Mouse (Mus musculus): ENCODE results near the gene Gm17387. TPM values are rescaled to one million over a fixed set of nuclear protein-coding genes. Genes with fewer than 3 reads are reported as not detected.

The Gm17387 gene
- not detected for total RNA-seq (2023)

DNA sequence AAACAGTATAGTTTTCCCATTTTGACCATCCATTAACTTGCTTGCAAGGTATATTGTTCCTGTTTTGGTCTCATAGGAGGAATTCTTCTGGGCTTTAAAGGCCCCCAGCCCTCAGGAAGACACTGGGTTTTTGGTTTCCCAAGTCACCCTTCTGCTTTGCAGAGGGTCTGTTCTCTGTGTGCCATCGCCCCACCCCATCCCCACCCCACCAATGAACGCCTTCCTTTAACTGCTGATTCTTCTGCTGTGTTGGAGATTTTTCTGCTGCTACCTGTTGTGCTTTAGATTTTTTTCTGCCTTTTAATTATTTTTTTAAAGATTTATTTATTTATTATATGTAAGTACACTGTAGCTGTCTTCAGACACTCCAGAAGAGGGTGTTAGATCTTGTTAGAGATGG is at the start of gene Gm17387:
Gm17387 (plus strand) TSS at position 301 of the 400 bp plus-strand sequence.

DNA sequence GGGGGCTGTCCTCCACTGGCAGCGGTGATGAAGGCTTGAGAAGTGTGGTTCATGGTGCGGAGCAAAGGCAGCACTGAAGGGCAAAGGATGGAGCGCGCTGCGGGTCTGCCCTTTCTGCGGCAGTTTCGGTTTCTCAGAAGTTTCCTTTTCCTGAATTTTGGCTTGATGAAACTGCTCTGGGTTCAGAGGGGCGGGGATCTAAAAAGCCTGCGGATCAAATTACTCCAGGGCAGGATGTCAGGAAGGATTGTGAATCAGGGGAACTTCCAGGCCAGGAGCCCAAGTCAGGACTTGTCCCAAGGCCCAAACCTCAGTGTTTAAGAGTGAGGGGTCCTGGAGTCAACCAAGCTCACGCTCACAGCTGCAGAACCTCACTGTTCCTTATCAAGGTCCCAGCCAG is 18.3 kb upstream of the Gm17387 start, which contains the start of gene Ifitm3:
Ifitm3 (minus strand) TSS at position 178 of the 400 bp plus-strand sequence.

DNA sequence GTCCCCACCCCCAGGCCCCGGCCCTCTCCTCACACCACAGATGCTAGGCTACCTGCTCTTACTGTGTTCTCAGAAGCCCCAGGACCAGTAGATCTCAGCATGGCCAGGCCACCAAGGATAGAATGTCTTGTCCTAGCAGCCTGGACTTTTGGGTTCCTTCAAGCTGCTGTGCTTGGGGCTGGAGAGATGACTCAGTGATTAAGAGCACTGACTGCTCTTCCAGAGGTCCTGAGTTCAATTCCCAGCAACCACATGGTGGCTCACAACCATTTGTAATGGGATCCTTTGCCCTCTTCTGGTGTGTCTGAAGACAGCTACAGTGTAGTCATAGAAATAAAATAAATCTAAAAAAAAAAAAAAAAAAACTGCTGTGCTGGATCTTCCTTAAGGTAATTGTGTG is 11.1 kb upstream of the Gm17387 start, which contains the start of gene Ifitm6:
Ifitm6 (minus strand) TSS at position 101 of the 400 bp plus-strand sequence.

DNA sequence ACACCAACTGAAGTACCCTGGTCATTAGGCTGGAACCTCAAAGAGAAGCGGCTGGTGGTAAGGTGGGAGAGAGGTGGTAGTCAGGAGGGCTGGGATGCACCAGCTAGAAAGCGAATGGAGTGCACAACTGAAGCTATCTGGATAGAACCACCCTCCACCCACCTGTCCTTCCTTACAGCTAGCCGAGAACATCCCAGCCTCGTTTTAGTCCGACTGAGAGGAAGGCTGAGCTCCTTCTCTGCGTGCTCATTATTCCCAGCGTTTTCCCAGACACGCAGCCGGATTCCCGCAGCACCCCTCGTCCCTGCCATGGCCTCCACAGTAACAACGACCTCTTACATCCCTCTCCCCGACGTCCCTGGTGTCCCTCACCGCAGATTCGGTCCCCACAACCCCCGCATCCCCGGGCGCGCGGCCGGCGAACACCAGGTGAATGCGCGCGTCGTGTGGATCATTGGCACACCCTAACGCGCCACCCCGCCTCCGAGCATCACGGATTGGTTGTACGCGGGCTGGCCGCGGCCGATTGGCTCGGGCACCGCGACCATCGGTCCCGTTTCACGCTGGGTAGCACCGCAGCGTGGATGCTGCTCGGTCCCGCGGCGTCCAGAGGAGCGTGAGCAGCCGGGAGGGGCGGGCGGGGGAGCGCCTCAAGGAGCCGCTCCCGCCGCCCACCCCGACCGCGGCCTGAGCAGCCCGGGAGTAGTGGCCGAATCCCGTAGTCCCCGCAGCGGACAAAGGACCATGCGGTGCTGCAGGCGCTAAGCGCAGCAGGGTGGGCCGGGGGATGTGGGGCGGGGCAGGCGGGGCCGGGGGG is 31.7 kb downstream of the Gm17387 start, which contains the start of gene B4galnt4:
B4galnt4 (plus strand) TSS at position 679 of the 817 bp plus-strand sequence.

DNA sequence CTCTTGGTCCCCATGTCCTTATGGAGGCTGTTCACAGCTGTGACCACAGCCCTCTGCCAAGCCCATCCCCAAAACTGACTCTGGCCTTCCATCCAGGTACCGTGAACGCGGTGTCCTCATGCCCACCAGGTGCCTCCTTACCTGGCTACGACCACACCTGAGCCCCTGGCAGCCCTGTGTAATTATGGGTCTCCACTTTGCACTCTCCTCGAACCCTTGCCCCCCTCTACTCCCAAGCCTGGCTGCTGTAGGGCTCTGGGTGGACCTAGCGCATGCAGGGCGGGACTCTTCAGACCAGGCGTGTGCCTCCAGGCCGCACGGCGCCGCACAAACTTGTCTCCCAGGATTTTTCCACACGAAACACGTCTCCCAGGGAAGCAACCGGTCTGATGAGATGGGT is 48.9 kb downstream of the Gm17387 start, which contains the start of gene Pkp3:
Pkp3 (plus strand) TSS at position 378 of the 400 bp plus-strand sequence.

Other genes starting within 250 kb of the Gm17387 start
- gene Syce1, start 241.3 kb upstream of the Gm17387 start, total RNA-seq (2023): not detected
- gene Zfp941, start 207.0 kb upstream of the Gm17387 start, total RNA-seq (2023): under 1 TPM; 0.11 to 0.13 TPM
- not detected for gene Urah, start 194.1 kb upstream of the Gm17387 start, total RNA-seq (2023)
- gene Scgb1c1, start 183.6 kb upstream of the Gm17387 start, total RNA-seq (2023): not detected
- not detected for gene Odf3, start 181.3 kb upstream of the Gm17387 start, total RNA-seq (2023)
- gene Gm45785, start 172.8 kb upstream of the Gm17387 start, total RNA-seq (2023): not detected
- gene Ric8a, start 172.2 kb upstream of the Gm17387 start, total RNA-seq (2023): 100 to 1,000 TPM; 105 to 107 TPM
- 10 to 100 TPM; 21.7 to 23.7 TPM for gene Bet1l, start 171.6 kb upstream of the Gm17387 start, total RNA-seq (2023)
- gene Psmd13, start 147.2 kb upstream of the Gm17387 start, total RNA-seq (2023): 100 to 1,000 TPM; 100 to 112 TPM
- gene Sirt3, start 146.8 kb upstream of the Gm17387 start, total RNA-seq (2023): 10 to 100 TPM in 1 of 2 experiments, 1 to 10 TPM in 1; 9.6 to 13.1 TPM
- not detected for gene Cox8b, start 128.7 kb upstream of the Gm17387 start, total RNA-seq (2023)
- gene Nlrp6, start 108.2 kb upstream of the Gm17387 start, total RNA-seq (2023): under 1 TPM; 0.09 to 0.16 TPM
- 10 to 100 TPM; 21.4 to 25.2 TPM for gene Pgghg, start 87.7 kb upstream of the Gm17387 start, total RNA-seq (2023)
- 1 to 10 TPM; 1.5 to 3.2 TPM for gene Ifitm5, start 78.8 kb upstream of the Gm17387 start, total RNA-seq (2023)
- not detected for gene Gm45717, start 73.2 kb upstream of the Gm17387 start, total RNA-seq (2023)
- gene Ifitm2, start 73.1 kb upstream of the Gm17387 start, total RNA-seq (2023): 100 to 1,000 TPM; 431 to 529 TPM
- 100 to 1,000 TPM; 290 to 313 TPM for gene Ifitm1, start 61.9 kb upstream of the Gm17387 start, total RNA-seq (2023)
- gene Ifitm3, start 18.4 kb upstream of the Gm17387 start, total RNA-seq (2023): 100 to 1,000 TPM; 439 to 533 TPM
- 100 to 1,000 TPM; 869 to 973 TPM for gene Ifitm6, start 11.2 kb upstream of the Gm17387 start, total RNA-seq (2023)
- gene B4galnt4, start 32.0 kb downstream of the Gm17387 start, total RNA-seq (2023): 1 to 10 TPM in 1 of 2 experiments, under 1 TPM in 1; 0.67 to 1.2 TPM
- 1 to 10 TPM; 3.6 to 5.5 TPM for gene Pkp3, start 49.1 kb downstream of the Gm17387 start, total RNA-seq (2023)
- gene Sigirr, start 71.4 kb downstream of the Gm17387 start, total RNA-seq (2023): 1 to 10 TPM; 6.6 to 7.4 TPM
- gene Ano9, start 88.7 kb downstream of the Gm17387 start, total RNA-seq (2023): not detected
- gene Ptdss2, start 93.3 kb downstream of the Gm17387 start, total RNA-seq (2023): 10 to 100 TPM in 1 of 2 experiments, 1 to 10 TPM in 1; 7.5 to 14.3 TPM
- 100 to 1,000 TPM in 1 of 2 experiments, 10 to 100 TPM in 1; 85.6 to 106 TPM for gene Rnh1, start 143.7 kb downstream of the Gm17387 start, total RNA-seq (2023)
- 10 to 100 TPM; 30.0 to 30.9 TPM for gene Hras, start 164.9 kb downstream of the Gm17387 start, total RNA-seq (2023)
- gene Lrrc56, start 165.0 kb downstream of the Gm17387 start, total RNA-seq (2023): 1 to 10 TPM; 3.8 to 5.6 TPM
- under 1 TPM; 0.18 to 0.22 TPM for gene Lmntd2, start 184.9 kb downstream of the Gm17387 start, total RNA-seq (2023)
- 1 to 10 TPM; 4.0 to 5.0 TPM for gene Rassf7, start 186.7 kb downstream of the Gm17387 start, total RNA-seq (2023)
- 10 to 100 TPM; 77.4 to 85.4 TPM for gene Phrf1, start 199.7 kb downstream of the Gm17387 start, total RNA-seq (2023)
- gene Irf7, start 237.3 kb downstream of the Gm17387 start, total RNA-seq (2023): 10 to 100 TPM; 27.7 to 35.2 TPM
- gene Cdhr5, start 247.7 kb downstream of the Gm17387 start, total RNA-seq (2023): not detected